Mouse (Mus musculus) lung, adult 2 months (tissue): Measurements from ENCODE around the gene Otop2.

Source experiments
- CTCF ChIP-seq: fragments of 200-500 bp; IDR thresholded peaks from 2 replicates; pipeline ENCODE4 v1.5.1; 2011; ENCODE audit warnings: mild to moderate bottlenecking, low read length, control low read depth; ENCODE audit not compliant: insufficient read depth
- POLR2A ChIP-seq: fragments of 200-500 bp; IDR thresholded peaks from 2 replicates; pipeline ENCODE4 v1.6.1; 2011; ENCODE audit warnings: low read depth, mild to moderate bottlenecking, control low read depth, low read length, borderline replicate concordance; ENCODE audit errors: extremely low read depth

DNA sequence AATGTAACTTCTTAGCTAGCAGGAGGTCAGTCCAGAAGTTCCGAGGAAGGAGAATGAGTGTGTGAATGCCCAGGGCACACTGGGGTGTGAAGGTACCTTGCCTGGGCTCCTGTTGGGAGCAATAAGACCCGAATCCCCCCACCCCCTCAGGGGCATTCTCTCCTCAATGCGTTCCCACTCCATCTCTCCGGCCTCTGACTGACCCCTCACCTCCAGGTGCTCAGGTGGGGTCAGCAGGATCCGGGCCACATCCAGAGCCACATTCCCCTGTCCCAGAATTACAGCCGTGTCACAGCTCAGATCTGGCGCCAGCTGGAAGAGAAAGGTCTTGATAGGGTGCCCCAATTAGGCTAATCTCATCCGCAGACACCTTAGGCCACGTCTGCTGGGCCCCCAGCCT lies 35.9 kb upstream of the Otop2 start:
- no peak for TF ChIP-seq CTCF
- no peak for TF ChIP-seq POLR2A
